Mouse (Mus musculus): ENCODE data around the gene Hoxa3. TPM values are rescaled to one million over a fixed set of nuclear protein-coding genes. Genes with fewer than 3 reads are reported as not detected.

Gene Hoxa3
- total RNA-seq, 2 experiments from 2014 or later = 1.4 TPM; not detected in 1

- ATAC-seq (replicated peaks; ENCODE audit: low FRiP score, low TSS enrichment, poor library complexity, severe bottlenecking) = no peak
These were observed 37.3 kb downstream of the Hoxa3 start for GRCm38 (mm10) chr6:52175864-52176263.

DNA sequence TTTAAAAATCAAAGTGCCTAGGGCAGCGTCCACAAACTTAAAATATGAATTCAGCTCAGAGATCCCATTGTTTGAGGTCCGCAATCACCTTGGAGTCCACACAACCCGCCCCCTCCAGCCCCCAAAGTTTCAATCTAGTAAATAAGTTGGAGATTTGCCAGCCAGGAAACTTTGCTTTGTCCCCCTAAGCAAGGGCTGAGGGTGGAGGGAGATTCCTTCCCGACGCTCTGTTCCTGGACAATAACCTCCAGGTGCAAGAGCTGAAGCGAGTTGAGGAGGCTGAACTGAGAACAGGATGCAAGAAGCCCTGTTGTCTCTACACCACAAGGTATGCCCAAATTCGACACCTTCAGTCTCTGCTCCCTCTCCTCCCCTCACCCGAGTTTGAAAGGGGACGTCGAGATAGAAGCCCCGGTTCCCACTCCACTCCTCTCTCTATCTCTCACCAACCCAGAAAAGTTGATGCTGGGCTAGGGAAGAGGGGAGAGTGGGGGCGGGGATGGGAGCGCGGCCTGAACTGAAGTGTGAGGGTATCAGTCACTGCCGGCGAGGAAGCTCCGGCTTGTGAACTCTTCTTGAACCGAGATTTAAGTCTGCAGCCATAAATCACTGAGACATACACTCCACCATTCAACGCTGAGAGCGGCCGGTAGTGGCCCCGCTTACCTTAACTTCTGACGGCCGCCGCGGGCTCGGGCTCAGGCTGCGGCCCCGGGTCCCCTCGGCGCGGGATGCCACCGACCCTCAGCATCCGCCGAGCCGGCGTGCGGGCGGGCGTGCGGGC, 38.0 kb downstream of the Hoxa3 start:
- no peak for ATAC-seq (replicated peaks; ENCODE audit: low FRiP score, low TSS enrichment, poor library complexity, severe bottlenecking)

DNA sequence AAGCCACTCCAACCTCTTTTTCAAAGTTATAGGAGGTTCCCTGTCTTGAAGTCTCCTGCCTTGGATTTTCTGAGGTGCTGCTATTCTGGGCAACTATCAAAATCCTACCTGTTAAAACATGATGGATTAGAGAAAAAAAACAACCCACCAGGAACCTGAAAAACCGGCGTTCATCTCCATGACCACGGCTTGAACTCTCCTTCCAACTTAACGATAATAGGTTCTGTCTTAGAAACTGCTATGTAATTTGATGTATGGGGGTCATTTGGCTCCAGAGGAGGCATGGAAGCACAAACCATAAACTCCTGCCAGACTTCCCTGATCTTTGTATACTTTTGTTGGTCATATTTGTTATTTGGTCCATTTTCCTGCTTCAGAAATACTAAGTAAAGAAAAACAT, 39.5 kb downstream of the Hoxa3 start:
- no peak for ATAC-seq (replicated peaks; ENCODE audit: low FRiP score, low TSS enrichment, poor library complexity, severe bottlenecking)

GRCm38 (mm10) chr6:52172501-52172900, 40.6 kb downstream of the Hoxa3 start:
- ATAC-seq (replicated peaks; ENCODE audit: low FRiP score, low TSS enrichment, poor library complexity, severe bottlenecking) = no peak

GRCm38 (mm10) chr6:52171938-52172337, 41.2 kb downstream of the Hoxa3 start:
- ATAC-seq (replicated peaks; ENCODE audit: low FRiP score, low TSS enrichment, poor library complexity, severe bottlenecking) = no peak

- no peak for ATAC-seq (replicated peaks; ENCODE audit: low FRiP score, low TSS enrichment, poor library complexity, severe bottlenecking)
These were observed 41.8 kb downstream of the Hoxa3 start for GRCm38 (mm10) chr6:52171331-52171730.

DNA sequence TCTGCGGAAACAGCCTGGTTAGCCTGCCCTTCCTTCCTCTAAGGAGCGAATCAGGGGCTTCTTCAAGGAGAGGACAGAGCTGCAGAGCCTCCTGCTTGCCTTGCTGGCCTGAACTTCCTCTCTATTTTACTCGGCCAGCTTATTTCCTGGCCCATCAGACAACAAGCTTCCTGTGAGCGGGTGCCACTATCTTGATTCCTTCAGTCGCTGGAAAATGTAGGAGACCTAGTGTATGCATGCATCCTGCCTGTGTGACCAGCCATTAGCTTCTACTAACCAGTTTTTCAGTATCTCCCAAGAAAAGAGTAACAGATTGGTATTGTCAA, 42.3 kb downstream of the Hoxa3 start:
- ATAC-seq (replicated peaks; ENCODE audit: low FRiP score, low TSS enrichment, poor library complexity, severe bottlenecking) = no peak

DNA sequence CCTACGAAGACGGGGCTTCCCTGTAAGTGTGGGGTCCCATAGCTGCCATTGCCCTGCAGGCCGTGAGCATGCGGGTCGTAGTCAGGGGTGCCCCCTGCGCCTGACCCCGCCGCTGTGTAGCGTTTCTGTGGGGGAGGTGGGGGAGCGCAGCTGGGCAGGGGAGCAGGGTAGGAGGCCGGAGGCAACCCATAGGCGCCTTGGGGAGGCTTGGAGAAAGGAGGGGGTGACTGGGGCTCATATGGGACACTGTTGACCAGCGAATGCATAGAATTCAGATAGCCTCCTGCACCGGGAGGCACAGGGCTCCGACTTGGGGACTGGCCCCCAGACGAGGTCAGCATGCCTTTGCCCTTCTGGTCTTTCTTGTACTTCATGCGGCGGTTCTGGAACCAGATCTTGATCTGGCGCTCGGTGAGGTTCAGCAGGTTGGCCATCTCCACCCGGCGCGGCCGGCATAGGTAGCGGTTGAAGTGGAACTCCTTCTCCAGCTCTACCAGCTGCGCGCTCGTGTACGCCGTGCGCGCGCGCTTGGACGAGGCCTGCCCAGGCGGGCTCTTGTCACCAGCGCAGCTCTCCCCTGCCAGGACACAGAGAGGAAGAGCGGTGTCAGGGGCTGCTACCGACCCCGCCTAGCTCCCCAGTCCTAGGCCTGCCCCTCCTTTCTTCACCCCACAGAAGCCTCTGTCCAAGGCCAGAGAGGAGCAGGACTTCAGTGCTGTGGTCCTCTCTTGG, 42.8 kb downstream of the Hoxa3 start:
- ATAC-seq (replicated peaks; ENCODE audit: low FRiP score, low TSS enrichment, poor library complexity, severe bottlenecking) = no peak

GRCm38 (mm10) chr6:52169499-52170165, 43.5 kb downstream of the Hoxa3 start:
- no peak for ATAC-seq (replicated peaks; ENCODE audit: low FRiP score, low TSS enrichment, poor library complexity, severe bottlenecking)

DNA sequence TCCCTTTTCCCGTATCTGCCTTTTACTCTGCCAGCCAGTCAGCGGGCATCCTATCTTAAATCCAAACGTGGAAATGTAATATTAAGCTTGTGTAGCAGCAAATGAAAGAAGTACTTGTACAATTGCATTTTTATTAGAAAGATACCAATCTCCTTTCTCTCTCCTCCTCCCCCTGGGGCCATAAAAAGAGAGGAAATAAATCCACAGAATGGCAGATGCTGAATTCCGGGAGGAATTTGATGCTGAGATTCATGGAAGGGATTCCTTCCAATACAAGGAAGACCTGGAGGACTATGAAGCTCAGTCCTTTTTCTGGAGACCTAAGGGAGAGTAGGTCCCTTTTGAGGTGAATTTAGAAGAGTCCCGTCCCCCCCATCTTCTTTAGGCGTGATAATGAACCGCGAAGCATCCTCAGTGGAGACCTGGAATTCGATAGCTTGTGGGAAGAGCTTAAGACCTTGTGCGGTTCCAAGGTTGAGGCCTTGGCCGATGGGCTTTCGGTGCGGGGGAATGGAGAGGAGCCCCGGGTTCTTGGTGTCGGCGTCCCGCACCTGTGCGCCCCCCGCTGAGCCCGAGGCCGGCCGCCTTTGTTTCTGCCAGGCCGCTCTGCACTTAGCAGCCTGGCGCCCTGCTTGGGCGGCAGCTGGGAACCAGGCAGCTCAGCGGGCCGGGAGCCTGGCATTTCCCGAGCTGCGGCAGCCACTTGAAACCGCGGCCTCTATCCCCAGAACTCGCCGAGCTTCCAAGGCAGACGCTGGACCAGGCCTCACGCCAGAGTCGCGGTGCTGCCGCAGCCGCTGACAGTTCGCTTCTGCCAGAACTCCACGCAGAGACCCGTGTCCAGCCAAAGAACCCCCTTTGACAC, 44.7 kb downstream of the Hoxa3 start:
- ATAC-seq (replicated peaks; ENCODE audit: low FRiP score, low TSS enrichment, poor library complexity, severe bottlenecking) = no peak

GRCm38 (mm10) chr6:52167736-52168161, 45.4 kb downstream of the Hoxa3 start:
- ATAC-seq (replicated peaks; ENCODE audit: low FRiP score, low TSS enrichment, poor library complexity, severe bottlenecking) = no peak

DNA sequence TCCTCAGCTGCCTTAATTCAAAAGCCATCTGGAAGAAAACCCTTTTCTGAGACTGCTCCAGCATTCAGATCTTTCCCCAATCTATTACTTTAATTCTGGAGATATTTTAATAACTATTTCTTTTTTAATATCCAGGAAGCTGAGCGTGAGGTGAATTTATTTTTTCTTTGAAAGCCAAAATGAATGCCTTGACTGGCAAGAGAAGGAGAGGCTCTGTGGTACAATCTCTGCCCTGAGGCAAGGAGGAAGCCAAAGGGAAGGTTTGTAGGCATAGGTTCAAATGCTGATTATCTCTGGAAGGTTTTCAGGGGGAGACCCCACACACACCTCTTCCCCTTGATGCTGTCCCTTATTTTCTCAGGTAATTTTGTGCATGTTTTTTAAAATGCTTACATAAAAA, 46.0 kb downstream of the Hoxa3 start:
- ATAC-seq (replicated peaks; ENCODE audit: low FRiP score, low TSS enrichment, poor library complexity, severe bottlenecking) = no peak

- no peak for ATAC-seq (replicated peaks; ENCODE audit: low FRiP score, low TSS enrichment, poor library complexity, severe bottlenecking)
These were observed 46.6 kb downstream of the Hoxa3 start for GRCm38 (mm10) chr6:52166431-52167077.

DNA sequence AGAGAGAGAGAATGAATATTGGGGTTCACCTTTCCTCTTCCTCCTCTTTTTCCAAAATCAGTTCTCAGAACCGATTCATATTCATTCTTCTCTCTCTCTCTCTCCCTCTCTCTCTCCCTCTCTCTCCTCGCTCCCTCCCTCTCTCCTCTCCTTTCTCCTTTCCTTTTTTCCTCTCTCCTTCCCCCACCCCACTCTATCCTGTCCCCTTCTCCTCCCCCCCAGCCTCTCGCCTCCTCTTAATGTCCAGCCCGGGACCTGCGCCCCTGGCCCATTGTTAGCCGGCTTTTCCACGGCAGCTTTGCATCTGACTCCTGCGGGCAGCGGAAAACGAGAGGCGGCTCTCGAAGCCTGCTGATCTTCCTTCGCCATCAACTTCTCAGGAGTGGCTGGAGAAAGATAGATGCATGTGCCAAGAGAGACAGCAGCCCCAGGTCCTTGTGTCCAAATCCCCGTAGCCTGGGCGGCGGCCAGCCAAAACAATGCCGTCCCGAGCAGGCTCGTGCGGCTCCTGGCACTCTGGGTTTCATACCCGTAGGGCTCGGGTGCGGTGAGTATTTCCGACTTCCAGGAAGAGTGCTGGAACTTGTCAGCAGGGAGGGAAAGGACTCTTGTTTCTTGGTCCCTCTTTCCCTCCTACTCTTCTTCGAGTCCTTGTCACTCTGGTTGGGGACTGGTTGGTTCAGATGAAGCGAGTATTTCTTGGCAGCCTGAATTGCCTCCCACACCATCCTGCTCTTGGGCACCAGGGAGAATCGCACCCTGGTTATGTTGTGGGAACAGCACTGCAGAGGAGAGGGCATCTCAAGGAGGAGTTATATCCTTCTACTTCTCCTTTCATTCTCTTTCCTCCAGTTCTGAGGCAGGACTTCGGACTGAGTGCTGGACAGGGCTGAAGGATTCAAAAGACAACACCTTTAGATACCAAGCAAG, 47.4 kb downstream of the Hoxa3 start:
- no peak for ATAC-seq (replicated peaks; ENCODE audit: low FRiP score, low TSS enrichment, poor library complexity, severe bottlenecking)

DNA sequence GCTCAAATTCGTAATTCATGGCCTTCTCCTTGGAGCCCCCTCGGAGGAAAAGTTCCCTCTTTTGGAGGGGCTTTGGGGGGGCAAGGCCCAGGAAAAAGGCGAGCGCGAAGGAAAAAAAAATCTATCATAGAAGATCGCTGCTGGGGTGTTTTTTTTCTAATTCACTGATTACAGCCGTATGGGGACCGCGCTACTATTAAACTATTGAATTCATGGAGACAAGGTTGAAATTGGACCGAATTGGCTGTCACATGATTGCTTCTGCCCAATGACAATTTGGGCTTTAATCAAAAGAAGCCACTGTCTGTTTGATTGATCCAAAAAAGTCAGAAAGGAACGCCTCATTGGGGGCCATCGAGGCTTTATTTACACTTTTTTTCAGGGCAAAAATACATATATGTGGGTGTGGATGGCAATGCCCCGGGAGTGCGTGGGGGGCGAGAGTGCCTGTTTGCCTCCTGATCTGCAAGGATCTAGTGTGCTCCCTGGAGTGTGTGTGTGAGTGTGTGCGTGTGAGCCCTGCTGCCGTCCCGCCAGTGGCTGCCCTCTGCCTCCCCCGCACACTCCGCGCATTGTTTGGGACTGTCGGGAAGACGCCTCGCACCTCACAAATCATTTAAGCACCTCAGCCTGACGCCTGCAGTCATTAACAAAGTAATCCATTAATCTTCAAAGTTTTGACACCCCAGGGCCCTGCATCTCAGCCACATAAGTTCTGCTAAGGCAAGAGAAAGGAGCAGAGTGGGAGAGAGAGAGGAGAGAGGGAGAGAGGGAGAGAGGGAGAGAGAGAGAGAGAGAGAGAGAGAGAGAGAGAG, 48.3 kb downstream of the Hoxa3 start, which contains the start of gene Hoxa2:
Gene Hoxa2 (minus strand): TSS at position 206 of the 815 bp plus-strand sequence.
- no peak; the same call in 1 of the 2 replicates for ATAC-seq (replicated peaks; ENCODE audit: low FRiP score, low TSS enrichment, poor library complexity, severe bottlenecking)

- ATAC-seq (replicated peaks; ENCODE audit: low FRiP score, low TSS enrichment, poor library complexity, severe bottlenecking) = no peak; the same call in 1 of the 2 replicates
These were observed 49.0 kb downstream of the Hoxa3 start for GRCm38 (mm10) chr6:52164051-52164625.
